Mouse (Mus musculus) layer of hippocampus, postnatal 25 days (tissue): ENCODE data around the gene Riox2. TPM values are rescaled to one million over a fixed set of nuclear protein-coding genes. Genes with fewer than 3 reads are reported as not detected.
"Not testable (repeated sequence)": the region's sequence is repeated elsewhere in the genome, so short reads cannot be mapped to it uniquely, and the experiment has no call there.

Experiments used
- DNase-seq, 2 experiments: peaks; one replicate each; pipeline ENCODE4 v3.0.0; 2022; ENCODE audit warnings: mixed read lengths in 2 of 2, low spot score in 1 of 2; ENCODE audit errors: extremely low spot score in 1 of 2
- total RNA-seq, 2 experiments: library from RNA; stranded (reverse); gene quantifications; 2 replicates each; pipeline ENCODE4 v1.2.3; 2021

Gene Riox2
- total RNA-seq, result 10 to 100 TPM; 13.8 to 16.2 TPM

DNA sequence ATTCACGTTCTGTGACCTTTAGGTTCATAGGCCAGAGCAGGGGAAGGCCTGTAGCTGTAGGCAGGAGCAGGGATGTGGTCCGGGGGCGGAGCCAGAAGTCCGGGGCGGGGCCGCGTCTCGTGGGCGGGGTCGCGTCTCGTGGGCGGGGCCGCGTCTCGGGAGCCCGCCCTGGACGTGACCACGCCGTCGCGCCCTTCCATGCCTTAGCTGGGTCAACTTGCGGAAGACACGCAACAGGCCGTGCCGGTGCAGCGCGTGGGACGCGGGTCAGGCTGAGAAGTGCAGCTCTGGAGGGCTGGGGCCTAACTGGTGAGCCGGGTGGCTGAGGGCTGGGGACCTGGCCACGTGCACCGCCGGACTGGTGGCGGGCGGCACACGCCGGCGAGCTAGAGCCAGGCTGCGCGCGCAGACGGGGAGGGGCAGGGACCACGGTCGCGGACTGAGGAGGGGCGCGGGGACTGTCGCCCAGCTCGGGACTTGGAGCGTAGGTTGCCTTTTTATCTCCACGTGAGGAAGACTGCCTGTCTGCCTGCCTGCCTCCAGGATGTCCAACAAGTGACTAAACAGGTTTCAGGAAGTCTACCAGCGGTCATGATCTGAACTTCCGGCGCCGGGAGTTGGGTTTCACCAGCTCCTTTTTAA is at the start of gene Riox2:
Gene Riox2 (plus strand): TSS at position 139 of the 642 bp plus-strand sequence.
- DNase-seq, result peak; percentile 62 to 81

DNA sequence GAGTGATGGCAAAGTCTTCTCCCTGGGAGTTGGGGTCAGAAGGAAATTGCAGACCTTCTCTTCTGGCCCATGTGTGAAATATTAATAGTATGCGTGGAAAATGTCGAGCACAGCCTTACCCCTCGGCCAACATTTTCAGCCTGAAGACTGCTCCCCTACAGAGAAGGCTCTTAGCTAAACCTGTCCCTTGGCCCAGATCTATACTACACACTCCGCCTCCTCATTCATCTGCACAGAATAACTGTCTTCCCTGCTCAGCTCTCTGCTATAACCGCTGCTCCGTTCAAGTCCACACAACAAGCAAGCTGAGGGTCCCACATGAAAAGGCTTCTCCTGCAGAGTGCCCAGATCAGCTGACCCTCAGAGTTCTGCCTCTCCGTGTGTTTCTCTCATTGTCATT is 43.6 kb upstream of the Riox2 start:
- DNase-seq, result no peak

DNA sequence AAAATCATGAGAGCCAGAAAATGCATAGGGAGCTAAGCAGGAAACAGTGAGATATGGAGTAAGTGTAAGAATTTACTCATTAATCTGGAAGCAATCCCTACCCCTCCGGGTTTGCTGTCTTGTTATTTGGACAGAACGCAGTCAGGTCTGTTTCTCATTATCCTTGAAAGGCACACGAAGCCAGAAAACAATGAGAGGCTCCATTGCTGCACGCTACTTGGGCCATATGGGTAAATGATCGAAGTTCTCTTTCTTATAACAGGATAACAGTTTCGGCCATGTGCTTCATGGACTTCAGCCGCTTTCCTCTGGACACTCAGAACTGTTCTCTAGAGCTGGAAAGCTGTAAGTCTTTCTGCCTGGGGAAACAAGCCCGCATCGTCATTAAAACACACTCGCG is 38.4 kb upstream of the Riox2 start:
- DNase-seq, result no peak

DNA sequence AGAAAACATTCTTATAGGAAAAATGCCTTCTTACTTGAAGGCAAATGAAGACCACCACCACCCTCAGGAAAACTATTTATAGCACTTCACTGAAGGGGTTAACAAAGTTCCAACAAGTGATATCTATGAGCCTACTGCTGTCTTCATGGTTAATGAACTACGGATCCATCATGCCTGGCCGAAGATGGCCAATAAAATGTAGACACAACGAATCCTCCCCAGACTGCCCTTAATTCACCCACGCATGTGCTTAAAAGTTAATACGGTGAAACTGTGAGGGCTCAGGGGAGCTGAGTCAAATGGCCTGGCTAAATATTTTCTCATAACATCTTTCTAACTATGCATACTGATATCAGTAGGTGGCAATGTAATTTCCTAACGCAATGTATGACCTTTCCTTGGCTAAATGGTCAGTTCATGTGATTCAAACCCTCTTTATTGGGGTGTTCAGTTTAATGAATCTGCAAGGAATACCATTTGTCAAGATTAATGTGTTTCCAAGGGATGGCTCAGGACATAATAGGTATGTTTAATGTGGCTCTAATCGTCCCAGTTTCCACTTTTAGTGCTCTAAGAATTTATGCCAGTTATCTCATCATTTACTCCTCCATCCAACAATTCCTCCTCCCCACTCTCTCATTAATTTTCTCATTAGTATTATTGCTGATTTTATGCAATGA is 26.6 kb upstream of the Riox2 start:
- DNase-seq, result no peak

DNA sequence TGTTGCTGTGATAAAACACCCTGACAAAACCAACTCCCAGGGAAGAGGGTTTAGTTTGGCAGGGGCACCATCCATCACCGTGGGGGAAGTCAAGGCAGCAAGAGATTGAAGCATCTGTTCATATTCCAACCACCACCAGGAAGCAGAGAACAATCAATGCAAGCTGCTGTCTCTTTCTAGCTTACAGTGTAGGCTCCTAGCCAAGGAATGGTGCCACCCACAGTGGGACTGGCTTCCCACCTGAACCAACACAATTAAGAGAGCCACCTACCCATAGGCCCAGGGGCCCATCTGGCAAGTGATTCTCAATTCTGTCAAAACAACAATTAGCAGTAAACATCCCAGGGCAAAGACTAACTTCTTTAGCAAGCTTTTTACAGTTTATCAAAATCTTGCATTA is 23.4 kb upstream of the Riox2 start:
- DNase-seq, result no peak

DNA sequence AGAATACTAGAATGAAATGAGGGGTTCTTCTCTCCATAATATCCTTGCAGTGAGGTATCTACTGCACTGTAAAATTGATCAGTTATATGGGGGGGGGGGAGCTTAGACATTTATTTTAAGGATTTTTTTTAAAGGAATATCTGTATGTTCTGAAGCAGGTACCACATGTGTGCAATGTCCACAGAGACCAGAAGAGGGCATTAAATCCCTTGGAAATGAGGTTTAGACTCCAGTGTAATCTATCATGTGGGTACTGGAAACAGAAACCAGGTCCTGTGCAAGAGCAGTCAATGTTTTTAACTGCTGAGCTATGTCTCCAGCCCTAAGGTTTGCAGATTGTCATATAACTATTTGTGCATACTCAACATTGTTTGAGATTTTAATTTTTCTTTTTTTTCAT is 22.5 kb upstream of the Riox2 start:
- no peak for DNase-seq

DNA sequence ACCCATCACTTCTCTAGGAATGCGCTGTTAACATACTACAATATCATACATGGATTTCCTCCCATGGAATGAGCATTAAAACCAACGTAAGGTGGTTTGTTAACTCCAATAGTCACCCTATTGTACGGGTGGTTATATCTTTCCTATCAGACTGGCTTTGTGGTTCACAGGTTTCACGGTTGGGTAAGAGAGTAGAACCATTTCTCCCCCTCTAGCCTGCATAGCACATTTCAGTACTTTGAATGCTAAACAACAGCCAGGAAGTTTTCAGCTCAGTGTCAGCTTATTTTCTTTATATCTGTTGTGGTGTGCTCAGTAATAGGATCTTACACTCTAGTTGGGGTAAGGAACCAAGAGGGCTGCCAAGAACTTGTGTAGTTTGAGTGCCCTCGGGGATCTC is 19.8 kb upstream of the Riox2 start:
- DNase-seq, result no peak

DNA sequence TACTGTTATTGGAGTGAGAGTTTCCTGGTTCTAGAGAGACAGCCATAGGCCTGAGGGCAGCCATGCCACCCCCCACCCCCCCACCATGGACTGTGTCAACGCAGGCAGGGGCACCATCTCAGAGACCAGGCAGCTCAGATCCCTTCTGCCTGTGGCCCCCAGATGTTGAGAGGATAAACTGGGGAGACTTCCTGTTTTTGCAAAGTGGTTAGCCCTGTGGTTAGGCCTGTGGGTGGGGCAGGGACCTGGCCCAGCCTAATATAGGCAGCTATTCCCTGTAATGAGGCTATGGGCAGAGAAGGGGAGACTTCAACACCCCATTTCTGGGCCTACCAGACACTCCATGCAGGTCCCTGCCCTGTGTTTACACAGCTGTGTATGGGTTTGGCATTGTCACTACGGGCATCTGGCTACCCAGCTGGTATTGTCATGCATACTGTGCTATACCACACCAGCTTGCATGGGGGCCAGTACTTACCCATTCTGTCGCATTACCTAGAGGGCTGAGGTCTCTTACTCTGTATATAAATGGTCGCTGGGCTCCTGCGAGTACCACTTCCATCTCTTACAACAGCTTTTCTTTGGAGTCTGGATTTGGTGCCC is 12.2 kb upstream of the Riox2 start:
- not testable (repeated sequence) for DNase-seq

DNA sequence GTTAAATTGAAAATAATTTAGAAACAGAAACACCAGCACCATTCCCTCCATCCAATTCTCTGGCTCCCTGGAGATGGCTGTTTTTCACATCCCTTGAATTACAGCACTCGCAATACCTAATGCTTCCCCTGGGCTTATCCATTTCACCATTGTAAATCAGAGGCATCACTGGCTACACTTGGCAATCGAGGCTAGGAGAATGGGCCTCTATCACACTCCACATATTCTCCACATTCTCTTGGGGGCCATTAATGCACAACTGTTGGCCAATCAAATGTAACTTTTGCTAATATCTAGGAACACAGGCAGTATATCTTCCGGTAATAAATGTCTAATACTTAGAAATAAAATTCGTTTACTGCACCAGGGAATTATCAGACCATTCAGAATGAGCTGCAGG is 8.0 kb upstream of the Riox2 start:
- no peak for DNase-seq

DNA sequence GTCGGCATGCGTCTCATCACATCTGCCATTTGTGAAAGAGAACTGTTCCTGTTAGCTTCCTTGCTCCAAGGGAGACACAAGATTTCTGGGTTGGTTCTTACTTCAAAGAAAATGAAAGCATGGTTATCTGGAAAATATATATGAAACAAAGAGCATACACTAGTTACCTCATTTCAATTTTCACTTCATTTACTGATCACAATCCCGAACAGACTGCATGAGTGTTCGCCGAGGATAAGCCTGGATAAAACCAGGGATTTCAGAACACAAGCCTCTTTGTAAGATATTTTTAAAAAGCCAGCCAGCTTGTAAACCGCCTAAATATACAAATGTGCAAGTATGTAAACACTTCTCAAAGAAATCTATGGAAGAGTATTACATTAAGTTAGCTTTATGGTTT is 7.6 kb upstream of the Riox2 start:
- no peak for DNase-seq

DNA sequence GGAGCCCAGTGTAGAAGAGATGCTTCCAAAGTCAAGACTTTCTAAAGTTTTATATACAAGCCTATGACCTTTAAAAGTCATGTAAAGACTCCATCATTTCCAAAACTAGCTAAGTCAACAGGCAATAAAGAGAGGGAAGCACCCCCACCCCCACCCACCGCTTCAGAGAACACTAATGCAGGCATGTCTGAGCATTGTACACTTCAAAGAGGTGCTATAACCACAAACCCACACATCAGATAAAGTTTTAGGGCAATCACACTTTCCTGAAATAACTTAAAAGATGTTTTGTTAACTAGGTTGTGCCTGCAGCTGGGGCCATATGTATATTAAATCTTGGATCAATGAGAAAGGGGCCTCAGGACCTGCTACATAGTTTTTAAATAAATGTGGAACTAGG is 1.7 kb upstream of the Riox2 start:
- no peak for DNase-seq

DNA sequence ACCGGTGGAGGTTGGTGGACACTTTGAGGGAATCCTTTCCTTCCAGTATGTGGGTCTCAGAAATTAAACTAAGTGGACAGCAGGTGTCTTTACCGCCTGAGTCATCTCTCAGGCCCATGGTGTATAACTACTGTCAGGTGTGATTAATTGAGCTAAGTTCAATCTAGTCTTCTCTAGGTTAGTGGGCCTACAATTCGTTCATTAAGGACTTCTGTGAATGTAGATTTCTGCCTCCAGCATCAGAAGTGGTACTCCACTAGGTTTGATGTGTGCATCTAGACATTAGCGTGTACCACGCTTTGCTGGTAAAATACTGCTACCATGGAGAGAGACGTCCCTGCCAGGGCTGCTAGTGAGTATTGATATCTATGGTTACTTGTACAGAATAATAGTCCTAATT is 971 bp downstream of the Riox2 start:
- no peak for DNase-seq

DNA sequence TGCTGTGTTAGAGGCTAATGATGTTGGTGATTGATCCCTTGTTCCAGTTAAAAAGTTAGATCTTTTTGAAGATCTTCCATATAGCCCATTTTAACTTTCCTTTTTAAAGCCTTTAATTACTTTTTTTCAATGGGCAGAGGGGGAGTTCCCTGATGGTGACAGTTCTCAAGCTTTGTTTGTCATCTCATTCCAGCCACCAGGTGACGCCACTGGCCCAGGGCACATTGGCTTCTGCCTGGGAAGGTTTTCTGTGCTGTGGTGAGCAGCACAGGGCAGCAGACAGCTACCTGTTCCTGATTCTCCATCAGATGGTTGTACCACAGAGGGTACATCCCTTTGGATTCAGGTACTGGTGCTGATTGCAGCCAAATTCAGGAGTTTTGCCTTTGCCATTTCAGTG is 3.2 kb downstream of the Riox2 start:
- DNase-seq, result peak; percentile 29 to 65

DNA sequence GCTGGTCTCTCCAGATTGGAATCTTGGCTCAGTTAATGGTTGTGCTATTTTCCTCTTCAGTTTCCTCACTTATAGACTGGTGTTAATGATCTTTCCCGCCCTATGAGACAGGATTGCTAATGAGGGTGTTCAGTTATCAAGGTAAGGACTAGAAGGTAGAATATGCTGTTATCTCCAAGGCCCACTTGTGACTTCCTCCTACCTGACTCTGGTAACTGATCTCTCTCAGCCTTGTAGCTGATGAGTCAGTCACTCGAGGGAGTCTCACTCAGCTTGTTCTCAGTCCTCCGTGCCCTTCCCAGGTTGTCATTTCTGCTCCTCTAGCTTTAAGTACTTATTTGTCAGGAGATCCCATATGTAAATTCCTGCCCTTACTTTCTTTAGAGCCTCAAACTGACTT is 6.4 kb downstream of the Riox2 start:
- DNase-seq, result no peak

DNA sequence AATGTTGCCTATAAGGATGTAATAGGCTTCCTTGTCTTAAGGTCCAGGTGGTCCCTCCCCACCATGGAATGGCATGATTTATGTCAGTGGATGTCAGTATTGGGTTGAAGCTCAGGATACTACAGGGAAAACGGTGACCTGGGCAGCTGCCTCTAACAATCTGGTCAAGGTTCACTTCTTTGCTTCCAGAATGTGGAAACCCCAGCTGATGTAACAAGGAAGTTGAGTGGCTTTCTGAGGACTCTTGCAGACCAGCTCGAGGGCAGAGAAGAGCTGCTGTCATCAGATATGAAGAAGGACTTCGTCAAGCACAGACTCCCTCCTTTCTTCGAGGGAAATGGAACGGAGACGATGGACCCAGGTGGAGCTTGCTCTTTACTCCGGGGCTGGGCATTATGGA is 15.7 kb downstream of the Riox2 start:
- DNase-seq, result no peak

DNA sequence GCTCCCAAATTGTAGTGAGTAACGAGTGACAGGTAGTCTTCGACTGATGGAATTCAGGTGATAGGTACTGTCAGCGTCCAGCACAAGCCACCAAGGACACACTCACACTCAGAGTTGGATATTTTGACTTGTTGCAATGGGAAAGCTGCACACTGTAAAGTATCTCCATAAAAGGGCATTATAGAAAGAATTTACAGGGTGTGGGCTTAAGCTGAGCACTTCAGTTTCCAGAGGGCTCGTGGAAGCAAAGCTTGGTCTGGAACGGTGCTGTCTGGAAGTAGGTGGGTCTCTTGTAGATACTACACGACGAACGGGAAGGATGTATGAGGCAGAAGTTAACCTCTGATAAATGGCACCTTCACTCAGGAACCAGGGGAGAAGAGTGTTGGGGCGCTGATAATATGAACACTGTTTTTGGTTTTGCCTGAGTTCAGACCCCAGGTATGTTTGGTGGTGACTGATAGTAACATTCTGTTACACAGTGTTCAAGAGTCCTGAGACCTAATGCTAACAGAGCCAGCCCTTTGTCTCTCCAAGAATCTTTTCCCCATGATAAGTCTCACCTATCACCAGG is 16.5 kb downstream of the Riox2 start:
- DNase-seq, result no peak

DNA sequence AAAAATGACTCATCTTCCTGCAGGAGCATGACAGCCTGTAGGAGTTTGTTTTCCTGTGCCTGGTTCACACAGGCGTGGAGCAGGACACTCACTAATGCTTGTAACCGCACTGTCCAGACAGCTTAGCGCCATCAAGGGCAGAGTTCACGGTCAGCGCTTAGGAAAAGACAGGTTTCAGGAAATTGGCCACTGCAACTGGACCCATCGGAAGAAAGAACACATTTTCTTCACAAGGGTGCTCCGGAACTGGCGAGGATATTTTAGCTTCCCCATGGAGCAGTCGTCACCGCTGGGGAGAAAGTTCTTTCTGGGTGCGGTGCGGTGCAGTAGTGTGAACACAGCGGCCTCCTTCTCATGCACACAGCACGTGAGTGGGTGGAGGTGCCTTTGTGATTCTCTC is 21.6 kb downstream of the Riox2 start:
- DNase-seq, result no peak

DNA sequence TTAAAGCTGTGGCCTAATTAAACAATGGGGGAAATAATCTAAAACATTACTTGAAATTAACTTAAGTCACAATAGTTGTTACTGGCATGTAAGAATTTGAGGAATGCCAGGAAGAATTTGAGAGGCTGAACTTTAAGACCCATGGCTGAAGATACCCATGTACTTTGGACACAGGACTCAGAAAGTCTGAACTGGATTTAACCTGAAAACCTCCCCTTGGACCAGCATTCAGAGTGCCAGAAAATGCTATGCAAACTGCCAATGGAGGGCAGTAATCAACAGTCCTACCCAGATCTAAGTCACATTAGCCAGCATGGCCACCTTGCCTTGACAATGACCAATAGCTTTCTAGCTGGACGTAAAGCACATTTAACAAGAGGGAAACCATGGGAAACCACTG is 26.4 kb downstream of the Riox2 start:
- DNase-seq, result no peak

DNA sequence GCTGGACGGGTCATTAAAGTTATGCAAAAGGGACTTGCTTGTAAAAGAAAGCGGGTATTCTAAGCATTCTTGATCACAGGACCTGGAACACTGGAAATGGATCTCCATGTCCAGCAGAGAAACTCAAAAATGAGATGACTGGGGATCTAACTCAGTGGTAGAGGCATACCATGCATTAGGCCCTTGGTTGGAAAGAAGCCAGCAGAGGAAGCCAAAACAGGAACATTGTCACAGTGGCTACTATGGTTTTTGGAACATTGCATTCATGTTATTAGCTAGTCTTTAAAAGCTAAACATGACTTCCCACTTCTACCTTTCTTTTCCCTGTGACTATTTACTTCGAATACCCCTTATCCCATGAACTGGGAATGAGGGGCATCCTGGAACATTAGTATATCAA is 27.6 kb downstream of the Riox2 start:
- no peak for DNase-seq

DNA sequence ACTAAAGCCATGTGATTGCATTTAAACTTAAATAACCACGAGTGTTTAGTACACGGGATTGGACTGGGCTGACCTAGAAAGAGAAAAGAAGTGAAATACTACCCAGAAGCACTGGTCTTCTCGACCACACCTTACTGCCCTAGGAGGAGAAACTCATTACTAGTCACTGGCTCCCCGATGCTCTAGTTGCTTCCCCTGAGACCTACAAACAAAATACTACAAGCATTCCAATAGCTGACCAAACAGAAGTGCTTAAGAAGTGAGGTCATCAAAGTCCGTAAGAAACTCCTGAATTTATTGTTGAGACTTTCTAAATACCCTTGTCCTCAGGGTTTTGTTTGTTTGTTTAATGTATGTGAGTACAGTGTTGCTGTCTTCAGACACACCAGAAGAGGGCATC is 38.3 kb downstream of the Riox2 start:
- no peak for DNase-seq

DNA sequence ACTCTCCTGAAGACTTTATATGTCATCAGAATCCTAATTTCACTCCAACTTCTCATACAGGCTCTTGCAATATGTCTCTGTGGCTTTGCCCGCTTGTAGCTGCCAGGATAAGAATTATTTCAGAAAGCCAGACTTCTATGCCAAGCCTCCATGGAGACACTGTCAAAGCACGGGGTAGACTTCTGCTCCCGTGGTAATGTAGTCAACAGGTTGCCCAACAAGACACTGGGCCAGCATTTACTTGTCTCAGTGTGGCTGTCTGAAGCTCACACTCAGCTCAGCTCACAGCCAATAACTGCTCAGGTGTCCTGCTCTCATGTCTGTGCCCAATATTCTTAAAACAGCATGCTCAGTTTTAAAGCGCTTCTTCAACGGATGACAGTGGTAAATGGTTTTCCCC is 43.6 kb downstream of the Riox2 start:
- no peak for DNase-seq

DNA sequence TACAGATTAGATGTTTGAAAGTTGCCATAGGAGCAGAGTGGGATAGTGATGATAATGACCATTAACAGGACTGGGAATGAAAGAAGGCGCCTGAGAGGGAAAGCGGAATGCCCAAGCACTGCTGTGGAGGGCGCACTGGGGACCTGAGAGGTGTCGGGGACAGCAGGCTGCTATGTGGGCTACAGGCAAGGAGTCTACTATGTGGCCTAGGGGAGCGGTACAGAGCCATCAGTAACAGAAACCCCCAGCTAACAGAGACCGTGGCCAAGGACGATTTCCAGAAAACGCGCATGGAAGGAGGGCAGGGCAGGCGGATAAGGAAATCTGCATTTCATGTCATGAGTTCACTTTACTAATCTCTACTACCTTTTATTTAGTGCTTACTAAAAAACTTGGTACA is 45.4 kb downstream of the Riox2 start:
- DNase-seq, result no peak
